Mouse (Mus musculus): ENCODE measurements around the gene Hist1h4c.
A peak's percentile ranks its signal among the peaks of the same experiment; 100 is the strongest.
"Not testable (repeated sequence)": the region's sequence is repeated elsewhere in the genome, so short reads cannot be mapped to it uniquely, and the experiment has no call there.

Gene Hist1h4c

GRCm38 (mm10) chr13:23729706-23730105, 31.5 kb upstream of the Hist1h4c start:
- DNase-seq (ENCODE audit: low read depth in 1 of 2, low spot score in 2 of 2), result no peak

- DNase-seq (ENCODE audit: low read depth in 1 of 2, low spot score in 2 of 2), result no peak
Observed at GRCm38 (mm10) chr13:23729192-23729525, 30.9 kb upstream of the Hist1h4c start.

- no peak for DNase-seq (ENCODE audit: low read depth in 1 of 2, low spot score in 2 of 2)
Observed at GRCm38 (mm10) chr13:23728472-23729191, 30.4 kb upstream of the Hist1h4c start.

- no peak for DNase-seq (ENCODE audit: low read depth in 1 of 2, low spot score in 2 of 2)
Observed at GRCm38 (mm10) chr13:23725213-23725612, 27.0 kb upstream of the Hist1h4c start.

- no peak for DNase-seq (ENCODE audit: low read depth in 1 of 2, low spot score in 2 of 2)
Observed at GRCm38 (mm10) chr13:23724239-23724638, 26.0 kb upstream of the Hist1h4c start.

DNA sequence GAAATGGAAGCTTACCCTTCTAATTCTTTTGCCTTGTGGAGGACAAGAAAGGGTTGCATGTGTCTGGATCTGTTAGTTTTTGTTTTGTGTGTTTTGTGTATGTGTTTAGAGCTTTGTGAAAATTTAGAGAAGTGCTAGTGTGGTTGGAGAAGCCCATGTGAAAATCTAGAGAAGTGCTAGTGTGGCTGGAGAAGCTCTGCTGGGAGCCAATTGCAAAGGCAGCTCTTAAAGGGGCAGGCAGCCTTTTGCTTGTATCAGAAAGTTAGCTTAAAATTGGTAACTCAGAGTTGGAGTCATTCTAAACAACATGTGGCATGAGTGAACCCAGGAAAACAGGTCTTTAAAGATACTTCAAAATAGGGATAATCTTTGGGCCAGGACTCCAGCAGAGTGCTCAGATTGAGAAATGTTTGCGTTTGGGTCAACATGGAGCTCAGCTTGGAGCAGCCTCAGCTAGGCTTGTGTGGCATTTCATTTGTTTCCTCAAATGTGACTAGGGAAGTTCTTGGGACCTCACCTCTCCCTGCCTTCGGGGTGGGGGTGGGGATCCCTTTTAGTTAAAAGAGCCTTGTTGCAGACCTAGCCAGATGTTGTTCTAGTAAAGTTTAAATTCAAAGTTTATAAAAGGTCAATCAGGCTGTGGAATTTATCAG, 19.5 kb upstream of the Hist1h4c start:
- DNase-seq (ENCODE audit: low read depth in 1 of 2, low spot score in 2 of 2), result not testable (repeated sequence)

DNA sequence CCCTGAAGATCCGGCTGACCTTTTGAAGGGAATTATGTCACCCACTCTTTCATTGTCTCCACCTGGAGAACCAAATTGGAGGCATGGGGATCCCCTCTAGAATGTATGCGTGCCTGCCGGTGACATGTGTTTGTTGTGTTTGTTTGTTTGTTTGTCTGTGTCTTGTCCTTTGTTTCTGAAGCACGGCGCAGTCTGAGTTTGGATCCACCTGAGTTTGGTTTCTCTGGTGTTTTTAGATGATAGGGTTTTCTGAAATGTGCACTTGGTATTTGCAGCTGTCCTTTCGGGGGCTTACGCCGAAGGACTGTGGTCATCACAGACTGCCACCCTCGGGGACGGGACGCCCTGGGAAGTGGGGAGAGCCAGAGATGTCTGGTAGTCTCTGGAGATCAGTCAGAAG, 18.9 kb upstream of the Hist1h4c start:
- DNase-seq (ENCODE audit: low read depth in 1 of 2, low spot score in 2 of 2), result no peak

- no peak for DNase-seq (ENCODE audit: low read depth in 1 of 2, low spot score in 2 of 2)
Observed at GRCm38 (mm10) chr13:23716261-23717042, 18.2 kb upstream of the Hist1h4c start.

DNA sequence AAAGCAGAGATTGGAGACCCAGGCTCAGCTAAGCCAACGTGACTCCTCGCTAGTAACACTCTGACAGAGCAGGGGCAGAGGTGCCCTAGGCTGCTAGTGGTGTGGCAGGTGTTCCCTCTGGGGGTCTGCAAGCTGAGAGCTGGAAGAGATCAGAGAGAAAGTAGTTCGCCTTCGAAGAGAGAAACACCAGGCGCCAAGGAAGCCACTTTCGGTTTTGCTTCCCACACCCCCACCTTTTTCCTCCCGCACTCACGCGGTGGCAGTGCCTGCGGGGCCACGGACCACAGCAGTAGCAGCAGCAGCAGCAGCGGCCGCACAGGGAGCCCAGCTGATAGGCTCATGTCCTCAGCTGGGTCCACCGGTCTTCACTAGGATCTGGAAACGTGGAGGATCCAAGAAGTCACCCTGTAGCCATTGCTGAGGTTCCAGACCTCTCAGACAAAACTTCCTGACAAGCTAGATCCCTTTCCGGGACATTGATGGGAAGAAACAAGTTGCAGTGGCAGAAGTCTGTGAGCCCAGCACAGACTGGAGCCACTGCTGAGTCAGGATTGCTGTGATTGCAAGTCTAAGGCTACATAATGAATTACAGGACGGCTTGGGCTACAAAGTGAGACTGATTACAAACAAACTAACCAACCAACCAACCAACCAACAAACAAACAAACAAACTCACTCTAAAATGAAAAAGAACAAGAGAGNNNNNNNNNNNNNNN, 12.3 kb upstream of the Hist1h4c start, which contains the start of gene Hfe:
Hfe (minus strand) TSS at position 481 of the 716 bp plus-strand sequence.
- peak in 1 of 2 experiments; percentile 38 for DNase-seq (ENCODE audit: low read depth in 1 of 2, low spot score in 2 of 2)

GRCm38 (mm10) chr13:23709714-23710373, 11.6 kb upstream of the Hist1h4c start:
- no peak for DNase-seq (ENCODE audit: low read depth in 1 of 2, low spot score in 2 of 2)

GRCm38 (mm10) chr13:23708654-23709053, 10.4 kb upstream of the Hist1h4c start:
- no peak for DNase-seq (ENCODE audit: low read depth in 1 of 2, low spot score in 2 of 2)

- DNase-seq (ENCODE audit: low read depth in 1 of 2, low spot score in 2 of 2), result no peak
Observed at GRCm38 (mm10) chr13:23708041-23708440, 9.8 kb upstream of the Hist1h4c start.

GRCm38 (mm10) chr13:23706771-23707170, 8.5 kb upstream of the Hist1h4c start:
- DNase-seq (ENCODE audit: low read depth in 1 of 2, low spot score in 2 of 2), result no peak

- DNase-seq (ENCODE audit: low read depth in 1 of 2, low spot score in 2 of 2), result no peak
Observed at GRCm38 (mm10) chr13:23705751-23706356, 7.6 kb upstream of the Hist1h4c start.

GRCm38 (mm10) chr13:23702801-23703200, 4.5 kb upstream of the Hist1h4c start:
- DNase-seq (ENCODE audit: low read depth in 1 of 2, low spot score in 2 of 2), result not testable (repeated sequence)

- no peak for DNase-seq (ENCODE audit: low read depth in 1 of 2, low spot score in 2 of 2)
Observed at GRCm38 (mm10) chr13:23702220-23702619, 4.0 kb upstream of the Hist1h4c start.

- peak in 1 of 2 experiments; percentile 60 for DNase-seq (ENCODE audit: low read depth in 1 of 2, low spot score in 2 of 2)
Observed at GRCm38 (mm10) chr13:23700786-23701520, 2.7 kb upstream of the Hist1h4c start.

DNA sequence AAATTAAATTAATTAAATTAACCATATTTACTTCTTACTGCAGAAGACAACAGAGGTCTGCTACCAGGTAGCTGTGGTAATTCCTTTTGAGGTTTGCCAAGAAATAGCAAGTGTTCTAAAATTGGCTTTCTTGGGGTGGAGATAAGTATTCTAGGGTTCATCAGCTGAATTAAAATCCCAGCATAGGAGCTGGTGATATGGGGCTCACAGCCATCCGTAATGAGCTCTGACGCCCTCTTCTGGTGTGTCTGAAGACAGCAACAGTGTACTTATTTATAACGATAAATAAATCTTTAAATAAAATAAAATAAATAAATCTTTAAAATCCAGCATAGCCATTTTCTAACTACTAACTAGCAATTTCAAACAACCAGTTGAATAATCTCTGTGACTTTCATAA, 1.5 kb upstream of the Hist1h4c start:
- DNase-seq (ENCODE audit: low read depth in 1 of 2, low spot score in 2 of 2), result no peak

GRCm38 (mm10) chr13:23698996-23699395, 742 bp upstream of the Hist1h4c start:
- no peak for DNase-seq (ENCODE audit: low read depth in 1 of 2, low spot score in 2 of 2)
